Mouse (Mus musculus) NIH3T3 (cell line): ENCODE results near the gene Kdm2a.

Experiments
- DNase-seq: peaks from one replicate; pipeline ENCODE4 v3.0.0-alpha.2; 2012; ENCODE audit warnings: low read depth

Gene Kdm2a

DNA sequence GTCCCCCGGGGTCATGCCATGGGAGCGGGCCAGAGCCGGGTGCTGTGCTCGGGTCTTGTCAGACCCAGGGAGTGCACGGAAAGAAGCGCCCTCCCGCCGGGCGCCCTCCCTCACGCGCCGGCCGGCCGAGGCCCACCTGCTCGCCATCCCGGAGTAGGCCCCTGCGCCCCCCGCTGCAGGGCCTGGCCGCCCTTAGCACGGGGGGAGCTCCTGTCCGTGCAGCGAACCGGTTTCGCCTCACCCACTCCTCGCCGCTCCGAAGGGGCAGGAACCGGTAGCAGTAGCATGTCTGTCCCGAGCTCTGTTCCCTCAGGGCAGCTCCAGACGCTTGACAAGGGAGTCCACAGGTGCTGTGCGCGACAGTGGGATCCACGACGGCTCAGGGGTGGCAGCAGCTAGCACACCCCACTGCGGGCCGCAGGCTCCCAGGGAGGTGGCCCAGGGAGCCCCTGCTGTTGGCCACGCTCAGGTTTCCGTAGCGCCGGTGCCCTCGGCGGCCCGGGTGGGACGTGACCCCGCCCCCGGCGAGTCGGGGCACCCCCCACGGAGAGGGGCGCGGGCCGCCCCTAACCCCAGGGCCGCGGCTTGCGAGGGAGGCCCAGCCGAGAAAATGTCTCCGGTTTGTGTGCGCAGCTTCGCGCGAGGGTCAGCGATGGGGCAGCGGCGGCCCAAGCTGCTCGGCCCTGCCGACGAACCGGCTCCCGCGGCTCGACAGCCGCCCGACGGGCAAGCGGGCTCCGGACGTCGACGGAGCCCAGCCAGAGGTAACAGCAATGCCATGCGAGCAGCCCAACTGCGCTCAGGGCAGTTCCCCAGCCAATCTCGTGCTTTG is at the start of gene Kdm2a:
TSS of gene Kdm2a (minus strand) at position 488 of the 832 bp plus-strand sequence.
- DNase-seq: no peak

DNA sequence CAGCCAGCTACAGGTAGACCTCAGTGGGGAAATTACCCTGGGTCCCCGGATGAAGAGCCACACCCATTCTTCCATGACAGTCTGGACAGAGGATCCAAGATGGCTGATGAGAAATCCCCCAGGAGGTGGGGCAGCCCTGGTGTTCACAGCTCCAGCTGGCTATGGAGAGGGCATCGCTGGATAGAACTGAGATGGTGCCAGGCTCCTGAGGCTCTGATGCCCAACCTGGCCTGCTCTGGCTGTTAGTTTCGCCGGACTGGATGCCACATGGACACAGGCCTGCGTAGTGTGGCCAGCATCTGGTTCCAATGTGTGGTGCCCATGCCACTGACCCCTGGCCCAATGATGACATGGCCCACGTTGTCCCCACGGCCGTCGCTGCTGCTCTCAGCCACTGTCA is 49.4 kb upstream of the Kdm2a start:
- DNase-seq: no peak

DNA sequence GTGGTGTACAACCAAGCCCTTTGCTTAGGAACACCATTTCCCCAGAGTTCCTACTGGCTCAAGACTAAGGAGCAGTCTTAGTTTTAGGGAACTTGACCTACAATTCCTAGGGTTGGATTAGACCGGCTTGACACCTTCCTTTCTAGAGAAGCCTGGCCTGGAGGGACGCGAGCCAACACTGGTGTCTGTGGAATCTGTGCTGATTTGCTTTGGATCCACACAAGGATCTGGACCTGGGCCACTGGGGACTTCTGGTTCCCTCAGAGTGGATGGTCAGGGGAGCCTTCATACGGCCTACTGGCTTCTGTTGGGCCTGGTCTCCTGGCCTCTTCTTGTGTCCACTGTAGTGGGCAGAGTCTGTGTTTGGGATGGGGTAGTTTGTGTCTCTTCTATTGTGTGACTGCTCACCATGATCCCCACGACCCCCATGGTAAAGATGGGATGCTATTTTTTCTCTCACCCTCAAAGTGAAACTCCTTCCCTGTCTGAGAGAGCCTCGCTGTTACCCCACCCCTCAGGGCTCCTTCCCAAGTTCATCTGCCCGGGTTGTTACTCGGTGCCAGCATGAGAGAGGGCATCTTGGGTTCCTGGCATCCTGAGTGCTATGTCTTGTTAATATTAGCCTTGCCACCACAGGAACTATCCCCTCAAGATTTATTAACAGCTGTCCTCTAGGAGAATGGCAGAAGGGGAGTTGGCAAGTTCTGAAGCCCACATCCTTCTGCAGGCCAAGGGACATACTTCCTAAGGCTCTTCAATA is 48.8 kb upstream of the Kdm2a start:
- DNase-seq: no peak

DNA sequence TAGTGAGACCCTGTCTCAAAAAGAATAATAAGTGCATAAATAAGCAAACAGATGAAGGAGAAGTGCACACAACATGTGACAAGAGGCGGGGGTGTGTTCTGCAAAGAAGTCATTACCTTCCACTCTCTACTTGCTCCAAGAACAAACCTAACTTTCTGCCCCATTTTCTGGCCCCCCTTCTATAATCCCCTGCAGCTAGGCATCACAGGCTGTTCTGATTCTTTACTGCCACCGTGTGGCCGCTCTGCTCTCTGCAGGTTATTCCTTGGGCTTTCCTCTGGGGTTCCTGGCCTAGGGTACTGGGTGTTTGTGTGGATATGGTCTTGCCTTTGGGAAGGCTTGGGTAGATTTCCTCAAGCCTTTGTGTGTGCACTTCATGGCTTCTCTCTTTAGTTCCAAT is 44.3 kb upstream of the Kdm2a start:
- DNase-seq: peak; percentile 93

DNA sequence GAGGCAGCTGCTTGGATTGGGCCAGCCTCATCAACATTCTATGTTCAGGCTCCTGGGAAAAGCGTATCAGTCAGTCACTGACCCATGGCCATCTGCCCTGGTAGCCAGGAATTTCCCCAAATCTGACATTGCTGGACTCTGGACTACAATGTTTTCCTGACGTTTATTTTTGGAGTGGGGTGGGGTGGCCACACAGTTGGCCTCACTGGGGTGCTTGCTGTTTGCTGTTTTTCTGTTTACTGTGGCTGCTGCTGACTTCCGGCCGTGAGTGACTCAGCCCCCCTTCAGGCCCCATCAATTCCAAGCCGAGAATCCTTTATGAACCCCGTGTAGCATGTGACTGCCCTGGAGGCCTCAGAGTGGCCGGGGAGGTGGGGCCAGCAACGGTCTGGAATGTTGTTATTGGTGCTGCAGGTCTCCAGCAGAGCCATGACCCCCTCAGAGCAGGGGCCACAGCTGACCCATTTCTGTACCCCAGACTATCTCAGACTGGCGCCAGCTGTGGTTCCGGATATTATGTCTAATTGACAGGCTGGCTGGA is 43.6 kb upstream of the Kdm2a start:
- peak; percentile 76 for DNase-seq

DNA sequence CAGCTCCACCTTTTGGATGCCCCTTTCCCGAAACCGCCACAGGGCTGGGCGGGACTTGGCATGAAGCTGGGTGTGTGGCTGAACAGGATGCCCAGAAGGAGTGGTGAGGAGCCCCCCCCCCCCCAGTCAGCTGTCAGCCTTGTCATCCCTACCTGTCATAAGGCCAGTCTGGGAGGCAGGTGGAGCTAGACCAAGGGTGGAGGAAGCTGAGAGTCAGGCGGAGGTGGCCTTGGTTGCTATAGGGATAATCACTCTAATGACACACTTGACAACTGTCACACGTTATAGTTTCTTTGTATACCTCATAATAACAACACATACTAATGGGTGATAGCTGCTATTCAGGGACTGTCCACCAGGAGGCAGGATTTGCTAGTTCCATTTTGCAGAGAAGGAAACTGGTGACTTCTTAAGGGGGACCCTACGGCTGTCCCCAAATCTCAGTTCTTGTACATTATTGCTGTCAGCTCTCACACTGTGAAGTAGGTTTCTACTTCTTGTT is 43.1 kb upstream of the Kdm2a start:
- peak; percentile 74 for DNase-seq

DNA sequence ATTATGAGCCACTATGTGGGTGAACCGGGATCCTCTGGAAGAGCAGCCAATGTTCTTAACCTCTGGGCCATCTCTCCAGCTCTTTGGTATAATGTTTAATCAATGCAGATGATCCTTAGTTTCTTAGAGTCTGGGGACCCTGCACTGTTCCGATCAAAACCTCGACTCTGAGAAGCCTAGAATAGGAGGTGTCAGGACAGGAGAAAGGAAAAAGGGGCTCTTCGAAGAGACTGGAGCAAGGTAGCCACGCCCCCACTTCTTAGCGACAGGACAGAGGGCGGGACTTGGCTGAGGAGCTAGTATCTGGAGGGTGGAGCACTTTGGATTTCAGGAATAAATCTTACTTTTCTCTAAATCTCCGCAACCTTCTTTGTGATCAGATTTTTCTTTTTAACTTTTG is 42.1 kb upstream of the Kdm2a start:
- DNase-seq: peak; percentile 78

DNA sequence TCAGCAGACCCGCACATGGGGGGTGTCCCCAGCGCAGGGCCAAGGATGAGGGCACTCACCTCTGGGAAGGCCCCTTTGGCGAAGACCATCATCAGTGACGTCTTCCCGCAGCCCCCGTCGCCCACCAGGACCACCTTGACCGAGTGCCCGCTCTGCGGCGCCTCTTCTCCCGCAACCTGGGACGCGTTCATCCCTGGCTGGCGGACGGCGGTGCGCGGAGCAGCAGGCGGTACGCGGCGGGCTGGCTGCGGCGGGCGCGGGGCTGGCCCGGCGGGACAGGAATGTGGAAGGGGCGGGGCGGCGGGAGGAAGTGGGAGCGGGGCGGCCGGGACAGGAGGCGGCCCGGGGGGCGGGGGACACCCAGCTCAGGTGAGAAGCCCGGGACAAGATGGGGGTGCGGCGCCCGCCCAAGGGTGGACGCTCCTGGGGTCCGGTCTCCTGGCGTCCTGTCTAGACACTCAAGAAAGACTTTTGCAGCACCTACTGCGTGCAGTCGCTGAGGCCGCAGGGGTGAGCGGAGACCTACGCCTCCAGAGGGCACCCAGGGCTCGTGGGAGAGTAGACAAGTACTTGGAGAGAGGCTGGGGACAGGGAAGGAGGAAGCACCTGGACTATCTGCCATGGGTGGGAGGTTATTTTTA is 41.2 kb upstream of the Kdm2a start, which contains the start of gene Rhod:
TSS of gene Rhod (minus strand) at position 272 of the 641 bp plus-strand sequence.
- peak; percentile 73 for DNase-seq

- no peak for DNase-seq
Measured at GRCm38 (mm10) chr19:4438791-4439160, 40.7 kb upstream of the Kdm2a start.

GRCm38 (mm10) chr19:4437886-4438285 is 39.8 kb upstream of the Kdm2a start:
- peak; percentile 64 for DNase-seq

GRCm38 (mm10) chr19:4436254-4436653 is 38.2 kb upstream of the Kdm2a start:
- no peak for DNase-seq

DNA sequence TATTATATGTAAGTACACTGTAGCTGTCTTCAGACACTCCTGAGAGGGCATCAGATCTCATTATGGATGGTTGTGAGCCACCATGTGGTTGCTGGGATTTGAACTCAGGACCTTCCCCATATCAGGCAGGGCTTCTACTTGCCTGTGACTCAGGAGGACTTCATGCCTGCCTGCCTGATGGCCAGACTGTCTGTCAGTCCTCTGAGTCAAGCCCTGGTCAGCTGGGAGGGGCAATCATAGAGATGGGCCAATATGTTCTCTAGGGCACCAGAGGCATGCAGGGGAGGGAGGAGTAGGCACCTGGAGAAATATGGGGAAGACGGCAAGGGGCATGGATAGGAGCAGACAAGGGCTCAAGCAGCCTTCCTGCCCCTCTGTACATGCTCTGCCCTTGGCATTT is 36.9 kb upstream of the Kdm2a start:
- no peak for DNase-seq

DNA sequence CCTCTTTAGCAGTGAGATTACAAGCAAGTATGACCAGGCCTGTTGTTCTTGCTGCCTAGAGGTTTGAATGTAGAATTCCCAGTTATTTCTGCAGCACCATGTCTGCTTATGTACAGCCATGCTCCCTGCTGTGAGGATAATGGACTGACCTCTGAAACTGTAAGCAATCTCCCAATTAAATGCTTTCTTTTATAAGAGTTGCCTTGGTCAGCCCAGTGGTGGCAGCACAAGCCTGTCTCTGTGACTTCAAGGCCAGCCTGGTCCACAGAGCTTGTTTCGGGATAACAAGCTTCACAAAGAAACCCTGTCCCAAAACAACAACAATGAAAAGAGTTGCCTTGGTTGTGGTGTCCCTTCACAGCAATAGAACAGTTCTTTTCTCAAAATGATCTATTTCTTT is 35.7 kb upstream of the Kdm2a start:
- no peak for DNase-seq

GRCm38 (mm10) chr19:4430091-4430620 is 32.1 kb upstream of the Kdm2a start:
- DNase-seq: peak; percentile 79

GRCm38 (mm10) chr19:4425610-4426366 is 27.7 kb upstream of the Kdm2a start:
- DNase-seq: peak; percentile 58

DNA sequence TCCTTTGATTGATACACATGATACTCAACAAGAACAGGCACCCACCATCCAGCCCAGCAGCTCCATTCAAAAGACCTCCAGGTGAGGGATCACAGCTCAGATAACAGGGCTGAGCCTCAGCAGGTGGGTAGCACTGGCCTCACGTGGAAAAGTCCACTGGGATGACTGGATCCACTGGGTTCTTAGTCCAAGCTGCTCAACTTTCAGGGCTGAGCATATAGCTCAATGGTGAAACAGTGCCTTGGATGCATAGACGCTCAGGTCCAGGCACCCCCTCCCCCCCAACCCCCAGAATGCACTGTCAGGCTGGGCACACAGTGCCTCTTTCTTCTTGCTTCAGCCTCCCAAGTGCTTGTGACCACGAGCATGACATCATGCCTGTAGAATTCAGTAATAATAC is 24.9 kb upstream of the Kdm2a start:
- no peak for DNase-seq

GRCm38 (mm10) chr19:4422581-4422980 is 24.5 kb upstream of the Kdm2a start:
- no peak for DNase-seq

- no peak for DNase-seq
Measured at GRCm38 (mm10) chr19:4420153-4420910, 22.2 kb upstream of the Kdm2a start.

GRCm38 (mm10) chr19:4419711-4420110 is 21.6 kb upstream of the Kdm2a start:
- no peak for DNase-seq

DNA sequence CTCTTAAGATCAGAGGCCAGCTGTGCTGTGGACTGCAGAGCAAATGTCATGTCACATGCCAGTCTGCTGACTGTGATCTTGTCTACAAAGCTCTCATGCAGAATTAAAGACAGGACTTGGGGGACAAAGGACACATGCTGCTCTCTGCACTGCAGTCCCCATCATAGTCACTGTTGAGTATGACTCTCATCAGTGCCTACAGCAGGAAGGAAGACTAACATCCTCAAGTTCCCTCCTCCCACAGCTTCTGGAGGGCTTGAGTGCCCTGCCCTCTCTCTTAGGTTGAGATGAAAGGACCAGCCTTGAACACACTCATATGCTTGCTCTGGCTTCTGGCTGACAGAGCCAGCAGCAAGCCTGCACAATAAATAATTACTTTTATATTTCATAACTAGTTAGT is 19.6 kb upstream of the Kdm2a start:
- DNase-seq: no peak

DNA sequence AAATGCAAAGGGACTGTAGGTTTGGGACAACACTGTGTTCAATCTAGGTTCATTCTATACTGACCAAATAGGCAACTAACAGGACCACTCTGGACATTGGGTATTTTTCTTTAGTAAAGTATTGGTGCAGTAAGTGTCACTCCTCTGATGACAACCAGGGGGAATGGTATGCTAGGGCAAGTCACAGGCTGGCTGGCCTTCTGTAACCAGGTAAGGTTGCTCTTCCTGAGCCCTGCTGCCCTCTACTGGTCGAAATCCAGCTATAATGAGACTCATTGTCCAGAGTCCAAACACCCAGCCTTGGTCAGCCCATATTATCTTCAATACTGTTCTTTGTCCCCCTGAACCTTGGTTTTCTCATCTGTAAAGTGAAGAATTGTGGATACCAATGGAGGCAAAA is 19.1 kb upstream of the Kdm2a start:
- peak; percentile 83 for DNase-seq
